Mouse (Mus musculus) liver, adult 2 months (tissue): ENCODE data around the gene Ap5z1. TPM values are rescaled to one million over a fixed set of nuclear protein-coding genes. Genes with fewer than 3 reads are reported as not detected.

Source experiments
- DNase-seq: peaks from one replicate; pipeline ENCODE4 v3.0.0-alpha.2; 2011; ENCODE audit warnings: low read depth, low spot score; ENCODE audit errors: extremely low read depth
- H3K27ac ChIP-seq: fragments of 200-500 bp; replicated peaks from 2 replicates; pipeline ENCODE4 v1.5.1; 2012; ENCODE audit warnings: low read depth, mild to moderate bottlenecking, control low read depth, inconsistent platforms, low read length; ENCODE audit not compliant: insufficient read depth
- H3K27me3 ChIP-seq: fragments of 200-500 bp; 2 replicates; pipeline ENCODE4 v1.6.1; 2012; ENCODE audit warnings: mild to moderate bottlenecking, moderate library complexity, low read length, inconsistent platforms; ENCODE audit not compliant: control insufficient read depth, insufficient read depth
- H3K36me3 ChIP-seq: fragments of 200-500 bp; 2 replicates; pipeline ENCODE4 v1.6.1; 2012; ENCODE audit warnings: low read length, inconsistent platforms; ENCODE audit not compliant: control insufficient read depth, insufficient read depth
- H3K4me1 ChIP-seq: fragments of 200-500 bp; 2 replicates; pipeline ENCODE4 v1.6.1; 2011; ENCODE audit warnings: low read length; ENCODE audit not compliant: control insufficient read depth, insufficient read depth
- H3K4me3 ChIP-seq: fragments of 200-500 bp; 2 replicates; pipeline ENCODE4 v1.5.1; 2011; ENCODE audit warnings: low read depth, mild to moderate bottlenecking, control low read depth, low read length, moderate library complexity; ENCODE audit not compliant: insufficient read depth
- H3K79me2 ChIP-seq: fragments of 200-500 bp; 2 replicates; pipeline ENCODE4 v1.6.1; 2012; ENCODE audit warnings: inconsistent platforms, mild to moderate bottlenecking, low read length, moderate library complexity; ENCODE audit not compliant: control insufficient read depth, insufficient read depth
- H3K9ac ChIP-seq: fragments of 200-500 bp; 2 replicates; pipeline ENCODE4 v1.6.1; 2012; ENCODE audit warnings: low read depth, mild to moderate bottlenecking, control low read depth, inconsistent platforms, low read length
- CTCF ChIP-seq: fragments of 200-500 bp; IDR thresholded peaks from 2 replicates; pipeline ENCODE4 v1.5.1; 2011; ENCODE audit warnings: low read depth, low read length, control low read depth
- POLR2A ChIP-seq: fragments of 200-500 bp; IDR thresholded peaks from 2 replicates; pipeline ENCODE4 v1.6.1; 2011; ENCODE audit warnings: low read length, control low read depth; ENCODE audit not compliant: insufficient read depth; ENCODE audit errors: extremely low read depth
- WGBS: fragments of 180-500 bp; shearing (Covaris S2); methylation state at CpG from one replicate; pipeline ENCODE4 v1.1.7; 2018; 5-methylcytosine and 5-hydroxymethylcytosine counted together
- polyA plus RNA-seq: library from polyadenylated mRNA; depleted of rRNA; stranded (reverse); fragments of >200 nt; gene quantifications from 2 replicates; pipeline ENCODE4 v1.2.3, GENCODE M21; 2012
- total RNA-seq: library from RNA; depleted of rRNA; stranded (reverse); fragments of >200 nt; gene quantifications from 2 replicates; pipeline ENCODE4 v1.2.3, GENCODE M21; 2014

Gene Ap5z1
- total and polyA plus RNA-seq, 2 experiments: 3.6 to 23.3 TPM

- H3K9ac ChIP-seq: peak overlapping the region; percentile 24; the same call in 1 of the 2 replicates
- no peaks in the 10 kb centered on the region for H3K36me3 ChIP-seq
- H3K27me3 ChIP-seq: no peaks in the 10 kb centered on the region
- WGBS: 54% methylated on average over 14 of the region's 14 CpGs
- TF ChIP-seq CTCF (no peak), POLR2A (no peak)
- peaks cover 44% of the 10 kb centered on the region for H3K4me1 ChIP-seq
- peaks cover 51% of the 10 kb centered on the region for H3K79me2 ChIP-seq
- peak overlapping the region; percentile 37 for H3K27ac ChIP-seq
- DNase-seq: peak; percentile 45
- no peak overlapping the region for H3K4me3 ChIP-seq
Observed at GRCm38 (mm10) chr5:142443994-142444393, 19.8 kb upstream of the Ap5z1 start.

GRCm38 (mm10) chr5:142444791-142445531 lies 18.8 kb upstream of the Ap5z1 start:
- TF ChIP-seq POLR2A (no peak), CTCF (no peak)
- Histone ChIP-seq H3K79me2 (peaks cover 51% of the 10 kb centered on the region), H3K27me3 (no peaks in the 10 kb centered on the region), H3K9ac (no peak overlapping the region), H3K4me1 (peaks cover 34% of the 10 kb centered on the region), H3K4me3 (no peak overlapping the region), H3K27ac (peak overlapping the region; percentile 37), H3K36me3 (0 out of 2 replicates have a peak, but pooled peaks cover 3% of the 10 kb centered on the region)
- peak; percentile 66 for DNase-seq
- WGBS: 67% methylated on average over 11 of the region's 11 CpGs

DNA sequence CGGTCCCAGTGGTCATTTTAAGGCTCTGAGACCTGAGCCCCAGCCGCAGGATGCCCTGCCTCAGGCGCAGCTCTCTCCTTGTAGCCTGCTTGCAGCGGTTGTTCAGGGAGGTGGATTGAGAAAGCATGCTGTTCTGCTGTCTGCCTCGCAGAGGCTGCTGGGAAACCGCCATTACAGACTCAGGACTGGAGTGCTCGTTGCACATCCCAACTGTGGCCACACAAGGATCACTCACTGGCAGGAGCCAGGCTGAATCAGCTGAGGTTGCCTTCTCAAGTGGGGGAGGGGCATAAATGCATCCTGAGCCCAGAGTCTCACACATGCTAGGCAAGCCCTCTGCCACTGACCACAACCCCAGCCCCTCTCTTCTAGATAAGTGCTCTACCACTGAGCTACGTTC lies 18.0 kb upstream of the Ap5z1 start:
- WGBS: 68% methylated on average over 8 of the region's 8 CpGs
- TF ChIP-seq CTCF: no peak
- Histone ChIP-seq H3K9ac (no peak overlapping the region), H3K27ac (no peak overlapping the region), H3K4me3 (no peak overlapping the region), H3K4me1 (peaks cover 34% of the 10 kb centered on the region), H3K79me2 (peaks cover 51% of the 10 kb centered on the region), H3K27me3 (no peaks in the 10 kb centered on the region), H3K36me3 (peaks cover 3% of the 10 kb centered on the region; the same call in 1 of the 2 replicates)
- DNase-seq: peak; percentile 29

DNA sequence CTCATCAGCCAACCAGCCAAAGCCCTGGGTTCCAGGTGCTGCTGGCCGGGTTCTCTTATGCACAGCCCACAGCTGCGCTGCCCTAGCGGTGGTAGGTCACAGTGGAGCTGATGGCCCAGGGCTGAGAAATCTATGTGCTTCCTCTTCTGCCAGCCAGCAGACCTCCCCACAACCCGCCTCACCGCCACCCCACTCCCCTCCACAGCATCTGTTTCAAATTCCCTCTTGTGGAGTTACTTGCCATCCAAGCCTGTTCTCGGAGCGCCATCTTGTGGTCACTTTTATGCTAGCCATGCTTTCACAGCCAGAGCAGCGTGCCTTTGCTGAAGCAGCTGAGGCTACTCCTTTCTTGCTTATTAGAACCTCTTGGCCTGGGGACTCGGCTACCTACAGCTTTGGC lies 15.7 kb upstream of the Ap5z1 start:
- Histone ChIP-seq H3K4me3 (no peak overlapping the region), H3K27ac (no peak overlapping the region), H3K4me1 (peaks cover 22% of the 10 kb centered on the region), H3K27me3 (no peaks in the 10 kb centered on the region), H3K79me2 (peaks cover 41% of the 10 kb centered on the region), H3K9ac (no peak overlapping the region), H3K36me3 (peaks cover 4% of the 10 kb centered on the region; the same call in 1 of the 2 replicates)
- TF ChIP-seq CTCF (peak; percentile 94), POLR2A (no peak)
- DNase-seq: peak; percentile 75
- 27% methylated on average over 9 of the region's 9 CpGs for WGBS

DNA sequence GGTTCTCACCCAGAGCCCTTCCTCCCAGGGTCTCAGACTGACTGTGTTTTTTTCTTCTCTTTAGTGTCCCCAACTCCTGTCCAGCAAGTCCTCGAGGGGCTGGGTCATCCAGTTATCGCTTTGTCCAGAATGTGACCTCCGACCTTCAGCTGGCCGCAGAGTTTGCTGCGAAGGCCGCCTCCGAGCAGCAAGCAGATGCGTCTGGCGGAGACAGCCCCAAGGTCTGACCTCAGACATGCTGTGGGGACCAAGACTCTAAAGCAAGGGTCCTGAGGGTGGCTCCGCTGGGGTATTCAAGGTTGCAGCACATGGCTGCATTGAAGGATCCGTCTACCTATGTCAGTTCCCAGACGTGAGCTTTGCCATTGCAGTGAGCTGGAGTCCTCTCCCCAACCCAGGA lies 15.1 kb upstream of the Ap5z1 start:
- Histone ChIP-seq H3K4me1 (peaks cover 18% of the 10 kb centered on the region), H3K79me2 (peaks cover 35% of the 10 kb centered on the region; the same call in 1 of the 2 replicates), H3K36me3 (peaks cover 4% of the 10 kb centered on the region; the same call in 1 of the 2 replicates), H3K27me3 (no peaks in the 10 kb centered on the region), H3K9ac (no peak overlapping the region), H3K27ac (no peak overlapping the region), H3K4me3 (no peak overlapping the region)
- no peak for DNase-seq
- 59% methylated on average over 12 of the region's 12 CpGs for WGBS
- no peak for TF ChIP-seq POLR2A
- no peak for TF ChIP-seq CTCF

GRCm38 (mm10) chr5:142450846-142451245 lies 12.9 kb upstream of the Ap5z1 start:
- Histone ChIP-seq H3K36me3 (peaks cover 8% of the 10 kb centered on the region; the same call in 1 of the 2 replicates), H3K9ac (no peak overlapping the region), H3K4me1 (0 out of 2 replicates have a peak, but pooled peaks cover 1% of the 10 kb centered on the region), H3K4me3 (no peak overlapping the region), H3K79me2 (peaks cover 18% of the 10 kb centered on the region; the same call in 1 of the 2 replicates), H3K27me3 (no peaks in the 10 kb centered on the region), H3K27ac (no peak overlapping the region)
- TF ChIP-seq CTCF (no peak), POLR2A (no peak)
- no peak for DNase-seq
- WGBS: 93% methylated on average over 9 of the region's 9 CpGs
